35 mouse cellular contexts compared by ENCODE assay signal in the genomic region with DNA sequence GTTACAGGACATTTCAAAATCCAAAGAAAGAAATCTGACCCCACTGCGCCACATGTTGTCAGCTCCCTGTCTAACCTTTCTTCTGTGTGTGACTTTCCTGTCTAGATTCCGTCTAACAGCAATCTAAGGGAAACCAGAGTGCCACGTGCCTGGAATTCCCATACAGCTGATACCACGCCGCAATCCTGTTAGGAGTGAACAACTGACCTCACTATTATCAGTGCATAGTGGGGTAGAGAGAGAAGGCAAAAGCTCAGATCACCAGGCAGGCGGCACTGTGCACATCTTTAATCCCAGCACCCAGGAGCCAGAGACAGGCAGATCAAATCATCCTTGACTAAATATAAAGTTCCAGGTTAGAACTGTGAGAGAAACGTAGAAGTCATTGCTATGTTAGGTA. TPM values are rescaled to one million over a fixed set of nuclear protein-coding genes. Genes with fewer than 3 reads are reported as not detected.
"Had no signal": no experiment of that assay in that cellular context is flagged by ENCODE, and none has a peak within 500 bp of the region (broad histone marks: within the 10 kb centered on the region; RNA-seq: fewer than 3 reads in every experiment).

No protein-coding gene starts in this region.

- H3K4me2 ChIP-seq: heart, embryonic 11.5 days; hindbrain, embryonic 12.5 days; hindbrain, embryonic 14.5 days; intestine, embryonic 15.5 days; limb, embryonic 12.5 days; liver, embryonic 11.5 days; liver, embryonic 13.5 days; liver, embryonic 15.5 days had no signal

- H3K27me3 ChIP-seq: hindbrain, embryonic 12.5 days; intestine, embryonic 15.5 days; limb, embryonic 12.5 days; liver, embryonic 13.5 days; liver, embryonic 15.5 days had no signal

- H3K9ac ChIP-seq: hindbrain, embryonic 12.5 days; hindbrain, embryonic 14.5 days; intestine, embryonic 15.5 days; limb, embryonic 12.5 days; liver, embryonic 13.5 days; liver, embryonic 15.5 days; liver, postnatal 0 days had no signal

- H3K27ac ChIP-seq: gastrocnemius, adult 2 months; hindbrain, embryonic 10.5 days; hindbrain, embryonic 12.5 days; hindbrain, embryonic 14.5 days; intestine, embryonic 15.5 days; layer of hippocampus, adult 2 months; left cerebral cortex, adult 2 months; limb, embryonic 10.5 days; limb, embryonic 12.5 days; liver, embryonic 13.5 days; liver, embryonic 15.5 days had no signal

- H3K4me1 ChIP-seq: hindbrain, embryonic 10.5 days; hindbrain, embryonic 12.5 days; intestine, embryonic 15.5 days; limb, embryonic 10.5 days; limb, embryonic 12.5 days; liver, embryonic 13.5 days; liver, embryonic 15.5 days had no signal

- H3K9me3 ChIP-seq: hindbrain, embryonic 10.5 days; hindbrain, embryonic 12.5 days; intestine, embryonic 15.5 days; limb, embryonic 10.5 days; limb, embryonic 12.5 days; liver, embryonic 13.5 days; liver, embryonic 15.5 days had no signal

- DNase-seq: gastrocnemius, adult 2 months; gastrocnemius, postnatal 10 days; gastrocnemius, postnatal 25 days; heart, postnatal 14 days; kidney, adult 18-20 months; kidney, adult 8-10 months; kidney, postnatal 10 days; kidney, postnatal 25 days; kidney, postnatal 4 days; liver; liver, embryonic 13.5 days; liver, postnatal 0 days had no signal

- ATAC-seq: forebrain, embryonic 16.5 days; hindbrain, embryonic 16.5 days; inflammation-experienced regulatory T-cells, adult 6 months; intestine, embryonic 15.5 days; intestine, postnatal 0 days; liver, postnatal 0 days had no signal

- H3K4me3 ChIP-seq: gastrocnemius, adult 2 months; hindbrain, embryonic 10.5 days; hindbrain, embryonic 12.5 days; intestine, embryonic 15.5 days; layer of hippocampus, adult 2 months; left cerebral cortex, adult 2 months; limb, embryonic 10.5 days; limb, embryonic 12.5 days; liver, embryonic 13.5 days; liver, embryonic 15.5 days had no signal

RNA-seq across cellular contexts. Expression of a gene that starts 49.9 kb away (rescaled TPM):
- total RNA-seq: gastrocnemius, adult 2 months; gastrocnemius, postnatal 10 days; gastrocnemius, postnatal 25 days; heart, adult 8-10 months had no signal
- polyA plus RNA-seq: kidney, embryonic 14.5 days had no signal

RNA-seq across cellular contexts. Expression of a gene that starts 53.0 kb away (rescaled TPM):
- total RNA-seq: gastrocnemius, postnatal 25 days; granulocyte monocyte progenitor cell, adult 5-6 weeks; heart, adult 8-10 months; heart, postnatal 14 days; layer of hippocampus, adult 2 months; layer of hippocampus, postnatal 10 days; left cerebral cortex, adult 2 months; left cerebral cortex, postnatal 14 days; left cerebral cortex, postnatal 36 days had no signal
- polyA plus RNA-seq: forebrain, embryonic 16.5 days; frontal cortex, adult 2 months; heart, embryonic 11.5 days; hindbrain, embryonic 12.5 days; kidney, embryonic 14.5 days; kidney, embryonic 16.5 days; limb, embryonic 10.5 days; limb, embryonic 12.5 days; liver, embryonic 15.5 days; liver, postnatal 0 days had no signal
